Mouse (Mus musculus) CH12.LX (cell line): ENCODE data around the gene Ulk4. TPM values are rescaled to one million over a fixed set of nuclear protein-coding genes. Genes with fewer than 3 reads are reported as not detected.

Source experiments
- DNase-seq: peaks from one replicate; pipeline ENCODE4 v3.0.0-alpha.2; 2013; ENCODE audit errors: extremely low read depth
- H3K27ac ChIP-seq: 2 replicates; pipeline ENCODE4 v1.5.1; 2012; ENCODE audit warnings: low read depth, mild to moderate bottlenecking, control low read depth, moderate library complexity; ENCODE audit not compliant: insufficient read depth
- H3K27me3 ChIP-seq: replicated peaks from 2 replicates; pipeline ENCODE3; 2012; ENCODE audit warnings: inconsistent platforms
- H3K36me3 ChIP-seq, 2 experiments: replicated peaks in 1 of 2; 2 replicates each; pipeline versions ENCODE3 to v1.6.1; 2012; ENCODE audit warnings: inconsistent platforms in 1 of 2, low read length in 1 of 2, mild to moderate bottlenecking in 1 of 2, mixed read lengths in 1 of 2, moderate library complexity in 1 of 2; ENCODE audit not compliant: control insufficient read depth in 1 of 2, insufficient read depth in 1 of 2
- H3K4me1 ChIP-seq, 2 experiments: 2 replicates each; pipeline ENCODE4 v1.6.1; 2012; ENCODE audit warnings: inconsistent platforms in 1 of 2, moderate library complexity in 1 of 2; ENCODE audit not compliant: insufficient read depth in 2 of 2, control insufficient read depth in 1 of 2
- H3K4me2 ChIP-seq: 2 replicates; pipeline ENCODE4 v1.6.1; 2012; ENCODE audit warnings: low read depth, mild to moderate bottlenecking, control low read depth; ENCODE audit not compliant: poor library complexity, insufficient read depth, severe bottlenecking
- H3K4me3 ChIP-seq, 3 experiments: fragments of 150-350 bp in 1 of 3; sonication (generic) in 1 of 3; replicated peaks in 1 of 3; 2 replicates each; pipeline versions ENCODE3 to v1.5.1; 2011 to 2012; ENCODE audit warnings: low read depth in 2 of 3, low read length in 2 of 3, mild to moderate bottlenecking in 2 of 3, moderate library complexity in 2 of 3, control low read depth in 1 of 3, improper control_type of control experiment in 1 of 3, inconsistent platforms in 1 of 3, mixed read lengths in 1 of 3; ENCODE audit not compliant: poor library complexity in 1 of 3
- H3K79me2 ChIP-seq: replicated peaks from 2 replicates; pipeline ENCODE4 v1.6.1; 2012; ENCODE audit warnings: mild to moderate bottlenecking, moderate library complexity; ENCODE audit not compliant: control insufficient read depth, poor library complexity, insufficient read depth, severe bottlenecking; ENCODE audit errors: extremely low read depth
- H3K9ac ChIP-seq: 2 replicates; pipeline ENCODE4 v1.6.1; 2012; ENCODE audit warnings: low read depth, mild to moderate bottlenecking, control low read depth, moderate library complexity; ENCODE audit not compliant: insufficient read depth
- H3K9me3 ChIP-seq: replicated peaks from 2 replicates; pipeline ENCODE3; 2012; ENCODE audit warnings: low read length, inconsistent platforms, mixed read lengths
- BHLHE40 ChIP-seq: IDR thresholded peaks from 2 replicates; pipeline ENCODE4 v1.6.1; 2011; ENCODE audit warnings: mild to moderate bottlenecking, low read depth, low read length, improper control_type of control experiment
- CHD2 ChIP-seq: IDR thresholded peaks from 2 replicates; pipeline ENCODE4 v1.6.1; 2011; ENCODE audit warnings: low read length, improper control_type of control experiment
- E2F4 ChIP-seq: IDR thresholded peaks from 2 replicates; pipeline ENCODE4 v1.6.1; 2011; ENCODE audit warnings: low read depth, low read length, improper control_type of control experiment; ENCODE audit not compliant: insufficient replicate concordance
- ELF1 ChIP-seq: IDR thresholded peaks from 2 replicates; pipeline ENCODE4 v1.6.1; 2014; ENCODE audit warnings: low read depth, mild to moderate bottlenecking, inconsistent platforms, low read length, improper control_type of control experiment
- EP300 ChIP-seq: IDR thresholded peaks from 2 replicates; pipeline ENCODE4 v1.6.1; 2011; ENCODE audit warnings: low read length, improper control_type of control experiment
- JUN ChIP-seq: IDR thresholded peaks from 2 replicates; pipeline ENCODE4 v1.6.1; 2011; ENCODE audit warnings: low read depth, mild to moderate bottlenecking, low read length, improper control_type of control experiment, moderate library complexity; ENCODE audit not compliant: insufficient read depth
- JUND ChIP-seq: conservative IDR thresholded peaks from 2 replicates; pipeline ENCODE4 v1.6.1; 2011; ENCODE audit warnings: low read depth, low read length, improper control_type of control experiment
- KAT2A ChIP-seq: IDR thresholded peaks from 2 replicates; pipeline ENCODE4 v1.6.1; 2012; ENCODE audit warnings: low read length, improper control_type of control experiment, inconsistent platforms; ENCODE audit not compliant: insufficient replicate concordance
- MAFK ChIP-seq: IDR thresholded peaks from 2 replicates; pipeline ENCODE4 v1.6.1; 2011; ENCODE audit warnings: low read length, improper control_type of control experiment; ENCODE audit not compliant: insufficient replicate concordance
- MEF2A ChIP-seq: IDR thresholded peaks from 2 replicates; pipeline ENCODE4 v1.6.1; 2014; ENCODE audit warnings: low read depth, mild to moderate bottlenecking, inconsistent platforms, low read length, improper control_type of control experiment, borderline replicate concordance
- MYC ChIP-seq: IDR thresholded peaks from 2 replicates; pipeline ENCODE4 v1.6.1; 2011; ENCODE audit warnings: low read depth, mild to moderate bottlenecking, improper control_type of control experiment, low read length
- PAX5 ChIP-seq: IDR thresholded peaks from 2 replicates; pipeline ENCODE4 v1.6.1; 2012; ENCODE audit warnings: low read length, inconsistent platforms, mixed read lengths
- POLR2A ChIP-seq: IDR thresholded peaks from 2 replicates; pipeline ENCODE4 v1.6.1; 2011; ENCODE audit warnings: low read depth, mild to moderate bottlenecking, improper control_type of control experiment, low read length
- RAD21 ChIP-seq: IDR thresholded peaks from 2 replicates; pipeline ENCODE4 v1.6.1; 2011; ENCODE audit warnings: low read depth, mild to moderate bottlenecking, low read length, improper control_type of control experiment, moderate library complexity
- RCOR1 ChIP-seq: conservative IDR thresholded peaks from 2 replicates; pipeline ENCODE4 v1.6.1; 2012; ENCODE audit warnings: low read depth, mild to moderate bottlenecking, inconsistent platforms, low read length, improper control_type of control experiment
- SIN3A ChIP-seq: IDR thresholded peaks from 2 replicates; pipeline ENCODE4 v1.6.1; 2012; ENCODE audit warnings: low read length, improper control_type of control experiment, inconsistent platforms
- SMC3 ChIP-seq: IDR thresholded peaks from 2 replicates; pipeline ENCODE4 v1.6.1; 2011; ENCODE audit warnings: low read depth, low read length, improper control_type of control experiment
- UBTF ChIP-seq: IDR thresholded peaks from 2 replicates; pipeline ENCODE4 v1.6.1; 2012; ENCODE audit warnings: low read depth, mild to moderate bottlenecking, inconsistent platforms, low read length, improper control_type of control experiment, moderate library complexity
- ZMIZ1 ChIP-seq: IDR thresholded peaks from 2 replicates; pipeline ENCODE4 v1.6.1; 2012; ENCODE audit warnings: low read depth, mild to moderate bottlenecking, inconsistent platforms, low read length, improper control_type of control experiment
- ZNF384 ChIP-seq: IDR thresholded peaks from 2 replicates; pipeline ENCODE4 v1.6.1; 2012; ENCODE audit warnings: low read depth, low read length, improper control_type of control experiment, inconsistent platforms
- dilution Hi-C: fragments of 300-500 bp; cut with MboI; formaldehyde crosslinking; loops from 2 replicates; pipeline ENCODE4 v1.14.3; 2020; ENCODE audit warnings: low sequenced_read_pairs; ENCODE audit not compliant: extremely low pct_unique_long_range_greater_than_20kb, extremely low pct_ligation_motif_present
- in situ Hi-C: fragments of 300-500 bp; cut with MboI; formaldehyde crosslinking; loops from 3 replicates; pipeline ENCODE4 v1.14.3; 2019; ENCODE audit warnings: low sequenced_read_pairs, low pct_ligation_motif_present, low pct_unique_long_range_greater_than_20kb, mixed read lengths
- polyA plus RNA-seq: library from polyadenylated mRNA; unstranded; fragments of >175 nt; gene quantifications from 2 replicates; pipeline ENCODE4 v1.2.1, GENCODE M21; 2012; ENCODE audit warnings: low read depth; ENCODE audit not compliant: insufficient read length
- total RNA-seq, 2 experiments: library from RNA; depleted of rRNA; stranded (reverse); fragments of 300-350 nt in 1 of 2; fragments of >200 nt in 1 of 2; gene quantifications; 2 replicates each; pipeline ENCODE4 v1.2.3; 2012 to 2014

Gene Ulk4
- total and polyA plus RNA-seq, 3 experiments: 1.6 to 25.8 (median 18.5) TPM

DNA sequence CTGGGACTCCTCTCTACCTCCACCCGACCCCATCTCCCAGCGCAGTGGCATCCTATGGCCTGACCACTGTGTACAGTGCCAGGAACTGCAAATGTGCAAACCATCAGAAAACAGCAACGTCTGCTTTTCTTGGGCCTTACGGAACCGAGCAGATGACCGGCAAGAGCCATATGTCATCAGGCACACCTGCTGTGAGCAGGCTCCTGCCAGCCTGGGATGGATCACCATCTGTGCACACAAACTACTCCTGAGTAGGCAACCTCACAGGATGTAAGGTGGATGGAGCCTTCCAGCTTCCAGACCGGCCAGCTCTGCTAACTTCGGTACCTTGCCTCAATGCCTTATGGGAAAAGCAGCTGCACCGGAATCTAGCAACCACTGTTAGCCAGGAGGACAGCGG, 210.0 kb downstream of the Ulk4 start:
- Histone ChIP-seq H3K9ac (no peak overlapping the region), H3K4me1 (peaks cover 3 to 17% of the 10 kb centered on the region in 2 experiments; a peak in 2 of 4 replicates), H3K4me2 (no peak overlapping the region), H3K27me3 (no peaks in the 10 kb centered on the region), H3K79me2 (no peaks in the 10 kb centered on the region), H3K36me3 (peaks cover 0 to 29% of the 10 kb centered on the region in 2 experiments), H3K9me3 (no peaks in the 10 kb centered on the region), H3K4me3 (no peak overlapping the region), H3K27ac (no peak overlapping the region)
- dilution Hi-C loops (no loop called here), in situ Hi-C loops (no loop called here)
- no peak for TF ChIP-seq KAT2A
- no peak for TF ChIP-seq MEF2A
- TF ChIP-seq CHD2: no peak
- TF ChIP-seq ZMIZ1: no peak
- no peak for TF ChIP-seq BHLHE40
- TF ChIP-seq MAFK: no peak
- no peak for TF ChIP-seq ZNF384
- no peak for TF ChIP-seq RAD21
- no peak for TF ChIP-seq JUN
- TF ChIP-seq MYC: no peak
- no peak for TF ChIP-seq SMC3
- no peak for TF ChIP-seq SIN3A
- no peak for TF ChIP-seq RCOR1
- no peak for TF ChIP-seq ELF1
- TF ChIP-seq JUND: no peak
- TF ChIP-seq EP300: no peak
- no peak for TF ChIP-seq E2F4
- no peak for TF ChIP-seq PAX5
- TF ChIP-seq UBTF: no peak
- no peak for DNase-seq

DNA sequence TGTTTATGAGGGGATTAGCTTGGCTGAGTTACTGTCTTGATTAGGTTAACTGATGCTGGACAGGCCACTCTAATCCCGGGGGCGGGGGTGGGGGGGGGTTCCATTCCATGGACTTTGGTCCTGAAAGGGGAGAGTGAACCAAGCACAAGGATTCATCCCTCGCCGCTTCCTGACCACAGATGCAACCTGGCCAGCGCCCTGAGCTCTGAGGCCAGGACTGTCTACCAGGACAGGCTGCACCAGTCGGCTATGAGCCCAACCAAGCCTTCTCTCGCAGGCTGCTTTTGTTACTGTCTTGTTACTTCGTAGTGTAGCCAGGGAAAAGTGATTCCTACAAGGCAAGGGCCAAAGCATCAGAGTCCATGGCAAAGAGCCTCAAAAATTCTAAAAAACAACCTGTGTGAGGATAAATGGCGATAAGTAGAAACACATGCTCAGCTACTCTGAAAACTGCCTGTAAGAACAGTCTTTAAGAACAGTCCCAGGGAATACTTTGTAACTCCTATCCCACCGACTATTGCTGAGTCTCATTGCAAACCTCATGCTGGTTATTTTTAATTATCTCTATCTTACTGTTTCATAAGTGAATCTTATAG, 211.5 kb downstream of the Ulk4 start:
- Histone ChIP-seq H3K27ac (no peak overlapping the region), H3K4me1 (peaks cover 3 to 18% of the 10 kb centered on the region in 2 experiments; a peak in 2 of 4 replicates), H3K79me2 (no peaks in the 10 kb centered on the region), H3K27me3 (no peaks in the 10 kb centered on the region), H3K9me3 (no peaks in the 10 kb centered on the region), H3K4me3 (no peak overlapping the region), H3K4me2 (no peak overlapping the region), H3K9ac (no peak overlapping the region), H3K36me3 (peaks cover 0 to 20% of the 10 kb centered on the region in 2 experiments)
- TF ChIP-seq MAFK (no peak), BHLHE40 (no peak), POLR2A (no peak), CHD2 (no peak), EP300 (no peak), JUND (no peak)
- dilution Hi-C loops (no loop called here), in situ Hi-C loops (no loop called here)
- no peak for DNase-seq
